Mouse (Mus musculus) midbrain, embryonic 14.5 days (tissue): Measurements from ENCODE around the gene Aif1. TPM values are rescaled to one million over a fixed set of nuclear protein-coding genes. Genes with fewer than 3 reads are reported as not detected.

Source experiments
- ATAC-seq: fragments of 200-750 bp; cut with Nextera tagmentation; 2 replicates; pipeline ENCODE4 v1.8.0; 2017; ENCODE audit warnings: moderate number of reproducible peaks, moderate library complexity; ENCODE audit not compliant: low FRiP score, low TSS enrichment
- DNase-seq: peaks from one replicate; pipeline ENCODE4 v3.0.0-alpha.2; 2015
- H3K27ac ChIP-seq: fragments of 300-500 bp; sonication (generic); replicated peaks from 2 replicates; pipeline ENCODE4 v1.5.1; 2014; ENCODE audit warnings: mild to moderate bottlenecking, low read depth, low read length, moderate library complexity
- H3K27me3 ChIP-seq: fragments of 300-500 bp; sonication (generic); 2 replicates; pipeline ENCODE4 v1.6.1; 2014; ENCODE audit warnings: low read length, control low read depth, mixed read lengths; ENCODE audit not compliant: control insufficient read depth, insufficient read depth
- H3K36me3 ChIP-seq: fragments of 300-500 bp; sonication (generic); 2 replicates; pipeline ENCODE4 v1.6.1; 2014; ENCODE audit warnings: low read length, control low read depth; ENCODE audit not compliant: control insufficient read depth, insufficient read depth
- H3K4me1 ChIP-seq: fragments of 300-500 bp; sonication (generic); 2 replicates; pipeline ENCODE4 v1.6.1; 2014; ENCODE audit warnings: mild to moderate bottlenecking, antibody characterized with exemption, low read length, control low read depth; ENCODE audit not compliant: control insufficient read depth, insufficient read depth
- H3K4me2 ChIP-seq: fragments of 300-500 bp; sonication (generic); 2 replicates; pipeline ENCODE4 v1.6.1; 2014; ENCODE audit warnings: mild to moderate bottlenecking, low read length, moderate library complexity
- H3K4me3 ChIP-seq: fragments of 300-500 bp; sonication (generic); replicated peaks from 2 replicates; pipeline ENCODE4 v1.5.1; 2014; ENCODE audit warnings: low read depth, low read length
- H3K9ac ChIP-seq: fragments of 300-500 bp; sonication (generic); replicated peaks from 2 replicates; pipeline ENCODE4 v1.6.1; 2014; ENCODE audit warnings: mild to moderate bottlenecking, low read length, moderate library complexity
- H3K9me3 ChIP-seq: fragments of 300-500 bp; sonication (generic); 2 replicates; pipeline ENCODE4 v1.6.1; 2016; ENCODE audit warnings: low read length, control low read depth, mixed read lengths; ENCODE audit not compliant: control insufficient read depth
- WGBS: fragments of 180-500 bp; shearing (Covaris S2); extraction: QIAGEN DNeasy Blood & Tissue Kit; methylation state at CpG from one replicate; pipeline ENCODE4 v1.1.7; 2014; 5-methylcytosine and 5-hydroxymethylcytosine counted together
- polyA plus RNA-seq: library from polyadenylated mRNA; unstranded; fragments of >200 nt; fragmentation: Nextera tagmentation; extraction: Ambion mirVana; gene quantifications from 2 replicates; pipeline ENCODE4 v1.2.1, GENCODE M21; 2014

Gene Aif1
- polyA plus RNA-seq, 1 experiment from 2014 or later: 8.8 TPM

DNA sequence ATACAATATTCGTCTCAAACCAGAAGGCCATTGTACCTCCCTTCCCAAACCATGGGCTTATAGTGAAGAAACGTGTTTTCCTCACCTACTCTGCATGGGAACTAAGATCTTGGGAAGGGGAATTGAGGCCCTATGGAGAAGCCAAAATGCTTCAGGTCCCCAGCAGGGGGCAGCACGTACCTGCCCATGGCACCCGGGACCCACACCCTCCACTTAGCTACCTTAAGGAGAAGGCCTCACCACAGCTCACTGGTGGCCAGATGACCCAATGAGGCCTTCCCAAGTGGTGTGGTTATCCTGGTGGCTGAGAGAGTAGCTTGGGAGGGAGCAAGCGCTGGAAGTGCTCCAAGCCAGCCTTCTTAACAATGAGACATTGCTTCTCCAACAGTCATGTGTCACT lies 2.7 kb upstream of the Aif1 start:
- Histone ChIP-seq H3K4me3 (no peak overlapping the region), H3K4me1 (no peaks in the 10 kb centered on the region), H3K27ac (no peak overlapping the region), H3K36me3 (no peaks in the 10 kb centered on the region), H3K9me3 (no peaks in the 10 kb centered on the region), H3K9ac (no peak overlapping the region), H3K4me2 (no peak overlapping the region), H3K27me3 (no peaks in the 10 kb centered on the region)
- DNase-seq (peak; percentile 78), ATAC-seq (no peak)
- 22% methylated on average over 5 of the region's 5 CpGs for WGBS

DNA sequence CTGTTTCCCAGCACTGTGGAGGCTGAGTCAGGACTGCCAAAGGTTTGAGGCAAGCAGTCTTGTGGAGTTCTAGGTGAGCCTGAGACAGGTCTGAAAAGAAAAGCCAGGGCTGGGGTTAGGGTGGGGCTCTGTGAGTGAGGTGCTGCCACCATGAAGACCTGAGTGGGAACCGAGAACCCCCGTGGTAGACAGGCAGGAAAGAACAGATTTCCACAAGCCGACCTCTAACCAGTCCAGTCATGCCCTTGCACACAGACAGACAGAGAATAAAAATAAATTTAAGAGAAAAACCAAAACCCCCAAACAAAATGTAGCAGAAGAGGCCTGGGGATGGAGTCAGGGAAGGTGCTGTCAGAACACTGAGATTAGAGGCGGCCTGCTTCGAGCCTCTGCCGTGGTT lies 486 bp downstream of the Aif1 start:
- Histone ChIP-seq H3K4me3 (no peak overlapping the region), H3K9me3 (no peaks in the 10 kb centered on the region), H3K36me3 (no peaks in the 10 kb centered on the region), H3K27me3 (no peaks in the 10 kb centered on the region), H3K27ac (no peak overlapping the region), H3K4me2 (no peak overlapping the region), H3K9ac (no peak overlapping the region), H3K4me1 (no peaks in the 10 kb centered on the region)
- WGBS: 59% methylated on average over 6 of the region's 6 CpGs
- ATAC-seq (no peak), DNase-seq (no peak)

DNA sequence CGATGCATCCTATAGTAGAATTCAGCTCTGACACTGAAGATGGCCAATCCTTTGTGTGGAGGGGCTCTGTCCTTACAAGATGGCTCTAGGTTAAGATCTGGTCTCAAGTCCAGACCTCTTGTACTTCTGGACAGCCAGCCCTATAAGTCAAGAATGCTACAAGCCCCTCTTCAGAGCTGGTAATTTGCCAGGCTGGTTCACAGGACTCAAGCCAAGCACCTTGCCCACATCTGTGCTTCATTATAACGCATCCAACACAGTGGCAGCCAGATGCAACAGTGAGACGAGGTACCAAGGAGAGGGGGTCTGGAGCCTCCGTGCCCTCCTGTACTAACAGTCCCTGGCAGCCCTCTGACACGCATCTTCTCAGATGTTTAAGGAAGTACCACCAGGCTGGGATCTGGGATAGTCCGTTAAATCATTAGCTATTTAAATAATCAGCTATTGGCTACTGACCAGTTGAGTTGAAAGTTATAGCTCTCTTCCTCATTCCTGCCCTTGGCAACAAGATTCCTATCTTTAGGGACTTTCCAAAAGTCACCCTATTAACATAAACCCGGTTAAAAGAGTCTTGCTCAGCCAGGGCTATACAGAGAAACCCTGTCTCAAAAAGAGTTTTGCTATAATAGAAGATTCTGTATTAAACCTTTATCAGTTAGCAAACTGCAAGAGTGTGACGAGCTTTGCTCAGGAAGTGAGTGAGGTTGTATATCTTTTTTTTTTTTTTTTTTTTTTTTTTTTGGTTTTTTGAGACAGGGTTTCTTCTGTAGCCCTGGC lies 1.5 kb downstream of the Aif1 start:
- 84% methylated on average over 8 of the region's 8 CpGs for WGBS
- H3K9me3 ChIP-seq: no peaks in the 10 kb centered on the region
- no peaks in the 10 kb centered on the region for H3K27me3 ChIP-seq
- H3K36me3 ChIP-seq: no peaks in the 10 kb centered on the region
- ATAC-seq: no peak
- no peaks in the 10 kb centered on the region for H3K4me1 ChIP-seq
- H3K27ac ChIP-seq: no peak overlapping the region
- H3K4me3 ChIP-seq: no peak overlapping the region
- DNase-seq: no peak
- no peak overlapping the region for H3K9ac ChIP-seq
- no peak overlapping the region for H3K4me2 ChIP-seq

DNA sequence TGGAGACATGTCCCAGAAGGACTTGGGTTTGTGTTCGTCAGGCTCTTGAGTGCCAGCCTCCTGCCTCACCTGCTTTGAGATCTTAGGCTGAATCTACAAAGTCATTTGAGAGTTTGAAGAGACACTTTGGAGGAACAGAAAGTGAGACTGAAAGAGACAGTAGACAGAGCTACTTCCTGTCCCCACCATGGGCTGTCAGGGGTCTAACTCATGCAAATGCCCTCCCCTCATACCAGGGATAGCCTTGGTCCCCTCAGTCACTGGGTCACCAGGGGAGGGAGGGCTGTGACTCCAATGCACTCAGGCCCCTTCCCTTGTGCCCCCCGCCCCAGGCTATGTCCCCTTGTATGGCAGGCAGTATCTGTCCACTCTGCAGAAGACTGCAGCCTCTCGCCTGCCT lies 2.5 kb downstream of the Aif1 start:
- no peak for DNase-seq
- 63% methylated on average over 3 of the region's 3 CpGs for WGBS
- H3K9me3 ChIP-seq: no peaks in the 10 kb centered on the region
- no peaks in the 10 kb centered on the region for H3K36me3 ChIP-seq
- no peak overlapping the region for H3K4me2 ChIP-seq
- H3K27me3 ChIP-seq: no peaks in the 10 kb centered on the region
- H3K27ac ChIP-seq: no peak overlapping the region
- no peaks in the 10 kb centered on the region for H3K4me1 ChIP-seq
- H3K4me3 ChIP-seq: no peak overlapping the region
- ATAC-seq: no peak
- 0 out of 2 replicates have a peak overlapping the region, but pooled peaks have one; percentile 9 for H3K9ac ChIP-seq

DNA sequence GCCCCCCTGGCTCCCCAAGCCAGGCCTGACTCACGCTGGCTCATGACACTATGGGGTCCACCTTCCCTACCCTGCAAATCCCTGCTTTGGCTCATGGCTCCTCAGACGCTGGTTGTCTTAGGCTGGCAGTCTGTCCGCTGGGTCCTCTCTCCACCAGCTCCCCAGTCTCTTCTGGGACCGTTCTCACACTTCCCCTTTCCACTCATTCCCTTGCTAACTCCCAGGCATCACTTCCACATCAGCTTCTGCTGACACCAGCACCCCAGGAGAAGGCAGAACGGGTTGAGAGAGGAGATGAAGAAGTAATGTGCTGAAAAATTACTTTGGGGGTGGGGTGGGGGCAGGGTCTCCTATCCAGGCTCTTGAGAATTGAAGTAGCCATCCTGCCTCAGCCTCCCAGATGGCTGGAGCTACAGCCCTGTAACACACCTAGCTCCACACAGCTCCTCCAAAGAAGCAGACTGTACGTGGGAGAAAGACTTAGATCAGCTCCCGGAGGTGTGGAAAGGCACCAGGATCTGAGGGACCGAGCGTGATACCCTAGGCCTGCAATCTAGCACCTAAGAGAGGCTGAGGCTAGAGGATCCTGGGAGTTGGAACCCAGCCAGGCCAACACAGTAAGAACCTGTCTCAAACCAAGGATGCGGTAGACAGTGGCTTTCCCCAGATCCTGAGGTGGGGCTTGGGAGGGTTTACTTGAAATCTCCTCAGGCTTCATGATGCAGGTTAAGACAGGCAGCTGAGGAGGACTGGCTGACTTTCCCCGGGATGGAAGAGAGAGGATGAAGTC lies 3.2 kb downstream of the Aif1 start:
- Histone ChIP-seq H3K27ac (no peak overlapping the region), H3K27me3 (no peaks in the 10 kb centered on the region), H3K36me3 (no peaks in the 10 kb centered on the region), H3K4me1 (no peaks in the 10 kb centered on the region), H3K9me3 (no peaks in the 10 kb centered on the region), H3K9ac (0 out of 2 replicates have a peak overlapping the region, but pooled peaks have one; percentile 9), H3K4me3 (no peak overlapping the region), H3K4me2 (no peak overlapping the region)
- 70% methylated on average over 11 of the region's 11 CpGs for WGBS
- DNase-seq (no peak), ATAC-seq (no peak)

DNA sequence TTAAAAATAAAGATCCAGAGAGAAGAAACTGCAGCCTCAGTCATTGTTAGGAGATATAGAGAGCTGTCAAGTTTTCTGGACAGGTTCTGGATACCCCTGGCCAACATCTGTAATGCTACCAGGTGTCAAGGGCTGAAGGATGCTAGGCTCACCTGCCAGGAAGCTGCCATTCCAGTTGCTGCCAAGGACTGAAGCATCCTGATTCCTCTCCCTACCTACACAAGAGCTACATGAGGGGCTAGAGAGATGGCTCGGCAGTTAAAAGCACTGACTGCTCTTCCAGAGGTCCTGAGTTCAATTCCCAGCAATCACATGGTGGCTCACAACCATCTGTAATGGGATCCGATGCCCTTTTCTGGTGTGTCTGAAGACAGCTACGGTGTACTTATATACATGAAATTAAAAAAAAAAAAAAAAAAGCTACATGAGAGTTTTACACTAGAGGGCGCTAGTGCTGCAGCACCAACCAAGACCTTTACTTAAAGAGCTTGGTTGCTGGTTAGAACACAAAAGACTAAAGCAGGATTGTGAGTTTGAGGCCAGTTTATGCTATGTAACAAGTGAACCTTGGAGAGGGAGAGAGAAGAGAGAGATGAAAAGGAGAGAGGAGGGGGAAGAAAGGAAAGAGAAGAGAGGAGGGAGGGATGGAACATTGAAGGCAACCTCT lies 7.2 kb downstream of the Aif1 start:
- Histone ChIP-seq H3K9ac (no peak overlapping the region), H3K36me3 (no peaks in the 10 kb centered on the region), H3K27me3 (no peaks in the 10 kb centered on the region), H3K27ac (no peak overlapping the region; the same call in 1 of the 2 replicates), H3K4me1 (peaks cover 11% of the 10 kb centered on the region), H3K4me3 (no peak overlapping the region), H3K9me3 (no peaks in the 10 kb centered on the region), H3K4me2 (no peak overlapping the region)
- DNase-seq (peak; percentile 88), ATAC-seq (no peak)
- 18% methylated on average over 4 of the region's 4 CpGs for WGBS

- Histone ChIP-seq H3K4me3 (no peak overlapping the region), H3K27ac (no peak overlapping the region), H3K4me2 (no peak overlapping the region), H3K36me3 (no peaks in the 10 kb centered on the region), H3K9me3 (no peaks in the 10 kb centered on the region), H3K4me1 (peaks cover 18% of the 10 kb centered on the region), H3K9ac (no peak overlapping the region), H3K27me3 (no peaks in the 10 kb centered on the region)
- ATAC-seq (no peak), DNase-seq (no peak)
- WGBS: 86% methylated on average over 7 of the region's 7 CpGs
These were observed 8.1 kb downstream of the Aif1 start for GRCm38 (mm10) chr17:35167794-35168193.

DNA sequence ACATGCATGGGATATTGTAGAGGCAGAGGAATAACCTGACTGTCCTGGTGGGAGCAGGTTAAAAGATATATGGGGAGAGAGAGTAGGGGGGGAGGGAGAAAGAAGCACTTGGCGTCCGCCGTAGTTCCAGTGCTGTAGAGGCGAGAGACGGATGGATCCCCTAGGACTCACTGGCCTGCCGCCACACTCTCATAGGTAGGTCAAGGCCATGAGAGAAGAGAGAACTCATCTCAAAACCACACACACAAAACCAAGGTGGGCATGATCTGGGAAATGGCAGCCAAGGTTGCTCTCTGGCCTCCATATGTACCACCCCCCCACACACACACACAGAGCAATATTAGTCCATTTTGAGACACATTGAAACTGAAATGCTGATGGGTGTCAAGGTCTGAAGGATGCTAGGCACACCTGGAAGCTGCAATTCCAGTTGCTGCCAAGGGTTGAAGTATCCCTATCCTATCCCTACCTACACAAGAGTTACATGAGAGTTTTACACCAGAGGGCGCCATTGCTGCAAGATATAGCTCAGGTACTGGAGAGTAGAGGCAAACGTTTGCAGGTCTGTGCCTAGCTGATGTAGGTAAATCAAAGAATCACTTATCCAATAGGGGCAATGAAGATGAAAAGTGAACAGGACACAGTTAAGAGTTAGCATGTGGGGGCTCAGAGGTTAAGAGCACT lies 9.4 kb downstream of the Aif1 start:
- Histone ChIP-seq H3K36me3 (peaks cover 8% of the 10 kb centered on the region), H3K4me1 (peaks cover 31% of the 10 kb centered on the region), H3K27ac (peak overlapping the region; percentile 96), H3K4me3 (peak overlapping the region; percentile 100; the same call in 1 of the 2 replicates), H3K27me3 (no peaks in the 10 kb centered on the region), H3K4me2 (peak overlapping the region; percentile 98), H3K9me3 (no peaks in the 10 kb centered on the region), H3K9ac (peak overlapping the region; percentile 60; the same call in 1 of the 2 replicates)
- whole genome bisulfite sequencing: 70% methylated on average over 8 of the region's 8 CpGs
- peak; percentile 90 for DNase-seq
- no peak for ATAC-seq
